Mouse (Mus musculus): Measurements from ENCODE around the gene Ncapg2.

DNA sequence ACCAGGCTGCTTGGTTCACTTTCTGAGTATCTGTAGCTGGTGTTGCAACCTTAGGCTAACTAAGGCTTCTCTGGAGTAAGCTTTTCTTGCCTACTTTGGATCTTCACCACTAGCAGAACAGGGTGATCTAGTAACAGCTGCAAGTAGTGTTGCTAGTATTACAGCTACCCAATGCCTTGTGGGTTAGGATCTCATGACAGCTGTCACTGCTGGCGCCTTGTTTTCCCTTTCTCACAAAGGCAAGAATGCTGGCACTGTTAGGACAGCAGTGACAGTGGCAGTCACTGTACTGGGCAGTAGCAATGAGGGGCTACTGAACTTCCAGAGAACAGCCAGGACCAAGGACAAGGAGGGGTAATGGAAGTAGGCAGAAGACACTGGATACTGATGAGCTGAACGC lies 9.9 kb upstream of the Ncapg2 start:
- no peak for TF ChIP-seq POLR2A (IDR thresholded peaks at IDR 0.05; ENCODE audit: insufficient read depth, low read length)
- no peak for TF ChIP-seq EP300 (IDR thresholded peaks at IDR 0.05; ENCODE audit: insufficient read depth, low read depth, low read length)
- no peak for TF ChIP-seq CTCF (IDR thresholded peaks at IDR 0.05; ENCODE audit: low read depth, low read length)
